Mouse (Mus musculus): Measurements from ENCODE around the gene Sept9.

The Sept9 gene

GRCm38 (mm10) chr11:117374288-117374687 is 174.8 kb downstream of the Sept9 start:
- DNase-seq (ENCODE audit: inconsistent ontology term) = no peak

- no peak for DNase-seq (ENCODE audit: inconsistent ontology term)
These were observed 180.3 kb downstream of the Sept9 start for GRCm38 (mm10) chr11:117379774-117380173.

- no peak for DNase-seq (ENCODE audit: inconsistent ontology term)
These were observed 184.8 kb downstream of the Sept9 start for GRCm38 (mm10) chr11:117384235-117384634.

GRCm38 (mm10) chr11:117384897-117385296 is 185.4 kb downstream of the Sept9 start:
- DNase-seq (ENCODE audit: inconsistent ontology term) = peak; percentile 86

- no peak for DNase-seq (ENCODE audit: inconsistent ontology term)
These were observed 186.1 kb downstream of the Sept9 start for GRCm38 (mm10) chr11:117385331-117386103.

GRCm38 (mm10) chr11:117387241-117387640 is 187.8 kb downstream of the Sept9 start:
- DNase-seq (ENCODE audit: inconsistent ontology term) = no peak

- DNase-seq (ENCODE audit: inconsistent ontology term) = peak; percentile 65
These were observed 190.5 kb downstream of the Sept9 start for GRCm38 (mm10) chr11:117390001-117390402.

- no peak for DNase-seq (ENCODE audit: inconsistent ontology term)
These were observed 191.5 kb downstream of the Sept9 start for GRCm38 (mm10) chr11:117390774-117391534.

- DNase-seq (ENCODE audit: inconsistent ontology term) = no peak
These were observed 192.8 kb downstream of the Sept9 start for GRCm38 (mm10) chr11:117392251-117392650.

GRCm38 (mm10) chr11:117393715-117394114 is 194.3 kb downstream of the Sept9 start:
- DNase-seq (ENCODE audit: inconsistent ontology term) = no peak

- DNase-seq (ENCODE audit: inconsistent ontology term) = peak; percentile 65
These were observed 195.0 kb downstream of the Sept9 start for GRCm38 (mm10) chr11:117394230-117395137.

- no peak for DNase-seq (ENCODE audit: inconsistent ontology term)
These were observed 195.8 kb downstream of the Sept9 start for GRCm38 (mm10) chr11:117395228-117395627.

- no peak for DNase-seq (ENCODE audit: inconsistent ontology term)
These were observed 197.5 kb downstream of the Sept9 start for GRCm38 (mm10) chr11:117396929-117397328.

GRCm38 (mm10) chr11:117397755-117398154 is 198.3 kb downstream of the Sept9 start:
- no peak for DNase-seq (ENCODE audit: inconsistent ontology term)

GRCm38 (mm10) chr11:117398191-117398590 is 198.7 kb downstream of the Sept9 start:
- no peak for DNase-seq (ENCODE audit: inconsistent ontology term)

GRCm38 (mm10) chr11:117401583-117402367 is 202.3 kb downstream of the Sept9 start:
- no peak for DNase-seq (ENCODE audit: inconsistent ontology term)

- no peak for DNase-seq (ENCODE audit: inconsistent ontology term)
These were observed 203.1 kb downstream of the Sept9 start for GRCm38 (mm10) chr11:117402550-117402949.

GRCm38 (mm10) chr11:117403073-117403472 is 203.6 kb downstream of the Sept9 start:
- DNase-seq (ENCODE audit: inconsistent ontology term) = no peak

- DNase-seq (ENCODE audit: inconsistent ontology term) = no peak
These were observed 204.3 kb downstream of the Sept9 start for GRCm38 (mm10) chr11:117403781-117404180.

GRCm38 (mm10) chr11:117406711-117407110 is 207.2 kb downstream of the Sept9 start:
- no peak for DNase-seq (ENCODE audit: inconsistent ontology term)

- DNase-seq (ENCODE audit: inconsistent ontology term) = no peak
These were observed 207.7 kb downstream of the Sept9 start for GRCm38 (mm10) chr11:117407196-117407595.
